Mouse (Mus musculus): Measurements from ENCODE around the gene Tmub1. TPM values are rescaled to one million over a fixed set of nuclear protein-coding genes. Genes with fewer than 3 reads are reported as not detected.

Gene Tmub1
- polyA plus RNA-seq, 1 experiment from 2014 or later, result 33.7 TPM

Other genes starting within 250 kb of the Tmub1 start
- gene Kcnh2, start 96.2 kb downstream of the Tmub1 start, polyA plus RNA-seq (2015; fragmentation: Nextera tagmentation; extraction: Ambion mirVana), result 5.3 and 7.2 TPM in 2 replicates
- gene Nos3, start 83.0 kb downstream of the Tmub1 start, polyA plus RNA-seq (2015; fragmentation: Nextera tagmentation; extraction: Ambion mirVana), result 1.5 and 1.7 TPM in 2 replicates
- 2.0 and 3.0 TPM in 2 replicates for gene Atg9b, start 55.7 kb downstream of the Tmub1 start, polyA plus RNA-seq (2015; fragmentation: Nextera tagmentation; extraction: Ambion mirVana)
- 32.6 and 33.9 TPM in 2 replicates for gene Abcb8, start 54.2 kb downstream of the Tmub1 start, polyA plus RNA-seq (2015; fragmentation: Nextera tagmentation; extraction: Ambion mirVana)
- 0.34 and 0.54 TPM in 2 replicates for gene Asic3, start 34.5 kb downstream of the Tmub1 start, polyA plus RNA-seq (2015; fragmentation: Nextera tagmentation; extraction: Ambion mirVana)
- gene Cdk5, start 24.3 kb downstream of the Tmub1 start, polyA plus RNA-seq (2015; fragmentation: Nextera tagmentation; extraction: Ambion mirVana), result 31.4 and 35.1 TPM in 2 replicates
- gene Slc4a2, start 24.0 kb downstream of the Tmub1 start, polyA plus RNA-seq (2015; fragmentation: Nextera tagmentation; extraction: Ambion mirVana), result 23.2 and 26.6 TPM in 2 replicates
- gene Fastk, start 2.6 kb downstream of the Tmub1 start, polyA plus RNA-seq (2015; fragmentation: Nextera tagmentation; extraction: Ambion mirVana), result 86.0 and 88.5 TPM in 2 replicates
- 24.5 and 26.9 TPM in 2 replicates for gene Agap3, start 4.3 kb upstream of the Tmub1 start, polyA plus RNA-seq (2015; fragmentation: Nextera tagmentation; extraction: Ambion mirVana)
- 0.10 TPM in 1 of 2 replicates, not detected in the other for gene Gbx1, start 79.3 kb upstream of the Tmub1 start, polyA plus RNA-seq (2015; fragmentation: Nextera tagmentation; extraction: Ambion mirVana)
- 0.88 and 0.94 TPM in 2 replicates for gene Asb10, start 93.1 kb upstream of the Tmub1 start, polyA plus RNA-seq (2015; fragmentation: Nextera tagmentation; extraction: Ambion mirVana)
- not detected in 2 replicates for gene 4931409K22Rik, start 109.0 kb upstream of the Tmub1 start, polyA plus RNA-seq (2015; fragmentation: Nextera tagmentation; extraction: Ambion mirVana)
- 119 and 121 TPM in 2 replicates for gene Abcf2, start 129.6 kb upstream of the Tmub1 start, polyA plus RNA-seq (2015; fragmentation: Nextera tagmentation; extraction: Ambion mirVana)
- 16.8 and 18.5 TPM in 2 replicates for gene Chpf2, start 138.9 kb upstream of the Tmub1 start, polyA plus RNA-seq (2015; fragmentation: Nextera tagmentation; extraction: Ambion mirVana)
- 2.0 and 2.5 TPM in 2 replicates for gene Smarcd3, start 176.6 kb upstream of the Tmub1 start, polyA plus RNA-seq (2015; fragmentation: Nextera tagmentation; extraction: Ambion mirVana)
- 43.4 and 46.3 TPM in 2 replicates for gene Nub1, start 237.7 kb upstream of the Tmub1 start, polyA plus RNA-seq (2015; fragmentation: Nextera tagmentation; extraction: Ambion mirVana)

Measured in thymus, postnatal 0 days (tissue).